Mouse (Mus musculus) CD4-positive, CD25-positive, alpha-beta regulatory T cell, adult 2 months (primary cell): Measurements from ENCODE around the gene Cideb.

Experiments used
- DNase-seq: peaks from one replicate; pipeline ENCODE4 v3.0.0-alpha.2; 2012; ENCODE audit warnings: low read depth, low spot score

Cideb gene

GRCm38 (mm10) chr14:55765696-55766095 lies 7.4 kb upstream of the Cideb start, which contains the start of gene Ltb4r1:
Gene Ltb4r1 (plus strand): TSS chr14:55765962.
- DNase-seq: no peak

- DNase-seq: no peak
Observed at GRCm38 (mm10) chr14:55763166-55763565, 4.9 kb upstream of the Cideb start.

- DNase-seq: no peak
Observed at GRCm38 (mm10) chr14:55762001-55762821, 4.0 kb upstream of the Cideb start.

- no peak for DNase-seq
Observed at GRCm38 (mm10) chr14:55761163-55761562, 2.9 kb upstream of the Cideb start, which contains the start of gene Ltb4r2. Gene Ltb4r2 (plus strand): TSS chr14:55761428.

GRCm38 (mm10) chr14:55760156-55760555 lies 1.9 kb upstream of the Cideb start:
- DNase-seq: peak; percentile 84

GRCm38 (mm10) chr14:55757566-55757965 lies 692 bp downstream of the Cideb start:
- no peak for DNase-seq

- no peak for DNase-seq
Observed at GRCm38 (mm10) chr14:55747051-55747847, 11.0 kb downstream of the Cideb start.

- no peak for DNase-seq
Observed at GRCm38 (mm10) chr14:55745861-55746237, 12.4 kb downstream of the Cideb start.

GRCm38 (mm10) chr14:55745180-55745860 lies 12.9 kb downstream of the Cideb start, which contains the start of the genes Dhrs1 and Nop9:
Gene Dhrs1 (minus strand): TSS chr14:55745690.
Gene Nop9 (plus strand): TSS chr14:55745693.
- DNase-seq: peak; percentile 92

GRCm38 (mm10) chr14:55743711-55744110 lies 14.5 kb downstream of the Cideb start:
- peak; percentile 94 for DNase-seq

- no peak for DNase-seq
Observed at GRCm38 (mm10) chr14:55737086-55737687, 21.1 kb downstream of the Cideb start.

- no peak for DNase-seq
Observed at GRCm38 (mm10) chr14:55735758-55736157, 22.5 kb downstream of the Cideb start.

GRCm38 (mm10) chr14:55735334-55735733 lies 22.9 kb downstream of the Cideb start:
- no peak for DNase-seq

GRCm38 (mm10) chr14:55734869-55735268 lies 23.4 kb downstream of the Cideb start:
- no peak for DNase-seq

- DNase-seq: no peak
Observed at GRCm38 (mm10) chr14:55733889-55734288, 24.4 kb downstream of the Cideb start.

GRCm38 (mm10) chr14:55730531-55731032 lies 27.7 kb downstream of the Cideb start:
- DNase-seq: no peak

GRCm38 (mm10) chr14:55730116-55730515 lies 28.1 kb downstream of the Cideb start:
- no peak for DNase-seq

- DNase-seq: no peak
Observed at GRCm38 (mm10) chr14:55727889-55728685, 30.2 kb downstream of the Cideb start.

GRCm38 (mm10) chr14:55726261-55726660 lies 32.0 kb downstream of the Cideb start:
- no peak for DNase-seq

GRCm38 (mm10) chr14:55724411-55724871 lies 33.8 kb downstream of the Cideb start:
- peak; percentile 92 for DNase-seq
